Mouse (Mus musculus): Measurements from ENCODE around the gene Rpl13a. TPM values are rescaled to one million over a fixed set of nuclear protein-coding genes. Genes with fewer than 3 reads are reported as not detected.
"Not testable (repeated sequence)": the region's sequence is repeated elsewhere in the genome, so short reads cannot be mapped to it uniquely, and the experiment has no call there.

Rpl13a gene
- polyA plus RNA-seq, 1 experiment from 2014 or later, result 1,622 TPM

GRCm38 (mm10) chr7:45154096-45154992, 25.8 kb upstream of the Rpl13a start, which contains the start of the genes Pih1d1 and Aldh16a1:
Pih1d1 (plus strand) TSS chr7:45154303.
Aldh16a1 (minus strand) TSS chr7:45154584.
- peaks cover 9% of the 10 kb centered on the region; the same call in 1 of the 2 replicates for H3K36me3 ChIP-seq (ENCODE audit: control insufficient read depth, insufficient read depth, low read length)
- no peaks in the 10 kb centered on the region for H3K27me3 ChIP-seq (ENCODE audit: control insufficient read depth, insufficient read depth, low read length)
- peak within 1 kb of the TSS; percentile 80 for H3K4me2 ChIP-seq (replicated peaks; ENCODE audit: low read depth, low read length)
- ATAC-seq (ENCODE audit: insufficient number of reproducible peaks, insufficient read depth, low FRiP score, low read depth), result peak; percentile 94
- peak within 1 kb of the TSS; percentile 96 for H3K27ac ChIP-seq (ENCODE audit: low read length)
- WGBS, result 4% methylated on average over 69 of the region's 69 CpGs
- no peaks in the 10 kb centered on the region for H3K9me3 ChIP-seq (ENCODE audit: control insufficient read depth, low read depth, low read length)
- peak within 1 kb of the TSS; percentile 82 for H3K9ac ChIP-seq (replicated peaks; ENCODE audit: low read depth, low read length)
- H3K4me3 ChIP-seq (ENCODE audit: low read depth, low read length), result peak within 1 kb of the TSS; percentile 50
- peaks cover 26% of the 10 kb centered on the region; the same call in 1 of the 2 replicates for H3K4me1 ChIP-seq (ENCODE audit: control insufficient read depth, insufficient read depth, low read length)

GRCm38 (mm10) chr7:45153586-45153985, 25.0 kb upstream of the Rpl13a start:
- peak overlapping the region; percentile 82 for H3K9ac ChIP-seq (replicated peaks; ENCODE audit: low read depth, low read length)
- no peaks in the 10 kb centered on the region for H3K9me3 ChIP-seq (ENCODE audit: control insufficient read depth, low read depth, low read length)
- 2% methylated on average over 5 of the region's 5 CpGs for WGBS
- H3K27ac ChIP-seq (ENCODE audit: low read length), result peak overlapping the region; percentile 96
- peaks cover 26% of the 10 kb centered on the region; the same call in 1 of the 2 replicates for H3K4me1 ChIP-seq (ENCODE audit: control insufficient read depth, insufficient read depth, low read length)
- no peaks in the 10 kb centered on the region for H3K27me3 ChIP-seq (ENCODE audit: control insufficient read depth, insufficient read depth, low read length)
- peak overlapping the region; percentile 50 for H3K4me3 ChIP-seq (ENCODE audit: low read depth, low read length)
- H3K4me2 ChIP-seq (replicated peaks; ENCODE audit: low read depth, low read length), result peak overlapping the region; percentile 80
- H3K36me3 ChIP-seq (ENCODE audit: control insufficient read depth, insufficient read depth, low read length), result peaks cover 9% of the 10 kb centered on the region; the same call in 1 of the 2 replicates
- no peak for ATAC-seq (ENCODE audit: insufficient number of reproducible peaks, insufficient read depth, low FRiP score, low read depth)

GRCm38 (mm10) chr7:45153052-45153451, 24.5 kb upstream of the Rpl13a start:
- H3K36me3 ChIP-seq (ENCODE audit: control insufficient read depth, insufficient read depth, low read length); H3K27me3 ChIP-seq (ENCODE audit: control insufficient read depth, insufficient read depth, low read length); H3K9ac ChIP-seq (replicated peaks; ENCODE audit: low read depth, low read length); ATAC-seq (ENCODE audit: insufficient number of reproducible peaks, insufficient read depth, low FRiP score, low read depth); H3K4me3 ChIP-seq (ENCODE audit: low read depth, low read length); H3K9me3 ChIP-seq (ENCODE audit: control insufficient read depth, low read depth, low read length); H3K27ac ChIP-seq (ENCODE audit: low read length): not testable (repeated sequence)
- peak overlapping the region; percentile 80; the same call in 1 of the 2 replicates for H3K4me2 ChIP-seq (replicated peaks; ENCODE audit: low read depth, low read length)
- WGBS, result 92% methylated on average over 2 of the region's 2 CpGs
- H3K4me1 ChIP-seq (ENCODE audit: control insufficient read depth, insufficient read depth, low read length), result peaks cover 26% of the 10 kb centered on the region; the same call in 1 of the 2 replicates

- Histone ChIP-seq H3K27ac (ENCODE audit: low read length) (peak overlapping the region; percentile 89), H3K9me3 (ENCODE audit: control insufficient read depth, low read depth, low read length) (no peaks in the 10 kb centered on the region), H3K4me3 (ENCODE audit: low read depth, low read length) (no peak overlapping the region), H3K4me1 (ENCODE audit: control insufficient read depth, insufficient read depth, low read length) (peaks cover 26% of the 10 kb centered on the region; the same call in 1 of the 2 replicates), H3K27me3 (ENCODE audit: control insufficient read depth, insufficient read depth, low read length) (no peaks in the 10 kb centered on the region), H3K4me2 (replicated peaks; ENCODE audit: low read depth, low read length) (no peak overlapping the region), H3K9ac (replicated peaks; ENCODE audit: low read depth, low read length) (no peak overlapping the region), H3K36me3 (ENCODE audit: control insufficient read depth, insufficient read depth, low read length) (peaks cover 7% of the 10 kb centered on the region; the same call in 1 of the 2 replicates)
- ATAC-seq (ENCODE audit: insufficient number of reproducible peaks, insufficient read depth, low FRiP score, low read depth), result no peak
- 22% methylated on average over 11 of the region's 11 CpGs for WGBS
Observed at GRCm38 (mm10) chr7:45151303-45151702, 22.7 kb upstream of the Rpl13a start.

- Histone ChIP-seq H3K4me3 (ENCODE audit: low read depth, low read length) (no peak overlapping the region), H3K27me3 (ENCODE audit: control insufficient read depth, insufficient read depth, low read length) (no peaks in the 10 kb centered on the region), H3K4me1 (ENCODE audit: control insufficient read depth, insufficient read depth, low read length) (peaks cover 26% of the 10 kb centered on the region; the same call in 1 of the 2 replicates), H3K27ac (ENCODE audit: low read length) (peak overlapping the region; percentile 89), H3K9me3 (ENCODE audit: control insufficient read depth, low read depth, low read length) (no peaks in the 10 kb centered on the region), H3K9ac (replicated peaks; ENCODE audit: low read depth, low read length) (no peak overlapping the region), H3K4me2 (replicated peaks; ENCODE audit: low read depth, low read length) (no peak overlapping the region), H3K36me3 (ENCODE audit: control insufficient read depth, insufficient read depth, low read length) (peaks cover 13% of the 10 kb centered on the region)
- ATAC-seq (ENCODE audit: insufficient number of reproducible peaks, insufficient read depth, low FRiP score, low read depth), result no peak
- WGBS, result 43% methylated on average over 4 of the region's 4 CpGs
Observed at GRCm38 (mm10) chr7:45150321-45150720, 21.8 kb upstream of the Rpl13a start.

GRCm38 (mm10) chr7:45149545-45149944, 21.0 kb upstream of the Rpl13a start:
- Histone ChIP-seq H3K9ac (replicated peaks; ENCODE audit: low read depth, low read length) (no peak overlapping the region), H3K9me3 (ENCODE audit: control insufficient read depth, low read depth, low read length) (no peaks in the 10 kb centered on the region), H3K36me3 (ENCODE audit: control insufficient read depth, insufficient read depth, low read length) (peaks cover 16% of the 10 kb centered on the region), H3K4me3 (ENCODE audit: low read depth, low read length) (no peak overlapping the region), H3K4me1 (ENCODE audit: control insufficient read depth, insufficient read depth, low read length) (peaks cover 23% of the 10 kb centered on the region; the same call in 1 of the 2 replicates), H3K4me2 (replicated peaks; ENCODE audit: low read depth, low read length) (no peak overlapping the region), H3K27me3 (ENCODE audit: control insufficient read depth, insufficient read depth, low read length) (no peaks in the 10 kb centered on the region), H3K27ac (ENCODE audit: low read length) (peak overlapping the region; percentile 89; the same call in 1 of the 2 replicates)
- no peak for ATAC-seq (ENCODE audit: insufficient number of reproducible peaks, insufficient read depth, low FRiP score, low read depth)
- WGBS, result 53% methylated on average over 6 of the region's 6 CpGs

GRCm38 (mm10) chr7:45148534-45149098, 20.1 kb upstream of the Rpl13a start:
- peaks cover 24% of the 10 kb centered on the region for H3K36me3 ChIP-seq (ENCODE audit: control insufficient read depth, insufficient read depth, low read length)
- no peak overlapping the region for H3K4me2 ChIP-seq (replicated peaks; ENCODE audit: low read depth, low read length)
- no peaks in the 10 kb centered on the region for H3K27me3 ChIP-seq (ENCODE audit: control insufficient read depth, insufficient read depth, low read length)
- 41% methylated on average over 4 of the region's 4 CpGs for WGBS
- H3K9ac ChIP-seq (replicated peaks; ENCODE audit: low read depth, low read length), result no peak overlapping the region
- H3K4me1 ChIP-seq (ENCODE audit: control insufficient read depth, insufficient read depth, low read length), result peaks cover 23% of the 10 kb centered on the region; the same call in 1 of the 2 replicates
- peak overlapping the region; percentile 39; the same call in 1 of the 2 replicates for H3K27ac ChIP-seq (ENCODE audit: low read length)
- no peak for ATAC-seq (ENCODE audit: insufficient number of reproducible peaks, insufficient read depth, low FRiP score, low read depth)
- no peak overlapping the region for H3K4me3 ChIP-seq (ENCODE audit: low read depth, low read length)
- no peaks in the 10 kb centered on the region for H3K9me3 ChIP-seq (ENCODE audit: control insufficient read depth, low read depth, low read length)

- no peak overlapping the region for H3K4me3 ChIP-seq (ENCODE audit: low read depth, low read length)
- peaks cover 20% of the 10 kb centered on the region; the same call in 1 of the 2 replicates for H3K4me1 ChIP-seq (ENCODE audit: control insufficient read depth, insufficient read depth, low read length)
- no peaks in the 10 kb centered on the region for H3K27me3 ChIP-seq (ENCODE audit: control insufficient read depth, insufficient read depth, low read length)
- no peak overlapping the region for H3K9ac ChIP-seq (replicated peaks; ENCODE audit: low read depth, low read length)
- H3K4me2 ChIP-seq (replicated peaks; ENCODE audit: low read depth, low read length), result no peak overlapping the region
- 84% methylated on average over 11 of the region's 11 CpGs for WGBS
- ATAC-seq (ENCODE audit: insufficient number of reproducible peaks, insufficient read depth, low FRiP score, low read depth), result no peak
- H3K9me3 ChIP-seq (ENCODE audit: control insufficient read depth, low read depth, low read length), result no peaks in the 10 kb centered on the region
- H3K27ac ChIP-seq (ENCODE audit: low read length), result no peak overlapping the region
- H3K36me3 ChIP-seq (ENCODE audit: control insufficient read depth, insufficient read depth, low read length), result peaks cover 24% of the 10 kb centered on the region
Observed at GRCm38 (mm10) chr7:45147899-45148298, 19.3 kb upstream of the Rpl13a start.
